Mouse (Mus musculus): ENCODE measurements around the gene Brpf3.
"Not testable (repeated sequence)": the region's sequence is repeated elsewhere in the genome, so short reads cannot be mapped to it uniquely, and the experiment has no call there.

The Brpf3 gene

DNA sequence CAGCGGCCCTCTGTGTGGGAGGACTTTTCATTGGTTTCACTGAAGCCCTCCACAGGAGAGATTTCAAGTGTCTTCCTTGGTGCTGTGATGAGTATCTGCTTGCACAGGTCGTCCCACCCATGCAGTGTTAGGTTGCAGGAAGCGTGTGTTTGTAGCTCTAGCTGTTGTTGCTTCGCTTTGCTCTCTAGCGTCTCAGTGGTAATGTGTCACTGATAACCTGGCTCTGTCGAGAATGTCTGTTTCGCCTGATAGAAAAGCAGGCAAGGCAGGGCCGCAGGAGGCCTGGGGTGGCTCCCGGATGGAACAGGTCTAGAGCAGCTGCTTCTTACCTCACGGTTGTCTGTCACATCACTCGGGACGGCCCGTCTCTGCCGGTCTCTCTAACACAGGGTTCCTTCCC, 28.2 kb downstream of the Brpf3 start:
- no peak for DNase-seq

GRCm38 (mm10) chr17:28831065-28831464, 30.2 kb downstream of the Brpf3 start:
- no peak for DNase-seq

- DNase-seq: no peak
Observed at GRCm38 (mm10) chr17:28832040-28832439, 31.1 kb downstream of the Brpf3 start.

GRCm38 (mm10) chr17:28832875-28833274, 32.0 kb downstream of the Brpf3 start:
- no peak for DNase-seq

DNA sequence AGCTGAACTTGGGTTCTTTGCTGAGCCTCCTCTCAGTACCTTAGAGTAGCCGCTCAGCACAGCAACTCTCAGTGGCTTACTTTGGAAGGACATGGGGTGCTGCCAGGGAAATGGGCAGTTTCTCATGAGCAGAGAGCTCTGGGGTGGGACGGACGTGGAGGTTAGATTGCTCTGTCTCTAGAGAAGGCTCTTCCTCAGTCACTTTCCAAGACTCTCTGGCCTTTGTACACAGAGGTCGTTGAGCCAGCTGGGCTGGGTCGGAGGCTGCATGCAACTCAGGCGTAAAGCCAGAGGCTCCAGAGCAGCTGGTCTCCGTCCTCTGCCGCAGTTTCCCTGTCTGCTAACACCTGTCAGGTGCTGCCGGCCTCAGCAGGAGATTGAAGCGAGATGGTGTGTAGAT, 33.8 kb downstream of the Brpf3 start:
- peak; percentile 32 to 56 for DNase-seq

DNA sequence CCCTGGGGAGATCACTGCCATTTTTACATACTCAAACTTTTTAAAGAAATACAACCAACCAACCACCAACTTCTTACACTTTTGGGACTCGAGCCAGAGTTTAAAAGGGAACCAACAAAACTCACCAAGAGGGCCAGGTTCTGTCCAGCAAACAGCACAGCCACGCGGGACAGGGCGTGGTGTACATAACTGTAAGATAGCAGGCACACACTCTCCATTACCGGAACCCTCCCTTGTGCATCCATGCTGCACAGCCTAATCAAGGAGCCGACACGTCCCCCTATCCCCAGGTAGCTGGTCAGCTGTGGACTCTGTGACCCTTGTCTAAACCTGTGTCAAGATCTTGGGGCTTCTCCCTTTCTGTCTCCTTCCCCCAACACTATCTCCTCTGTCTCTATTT, 37.0 kb downstream of the Brpf3 start:
- DNase-seq: peak in 1 of 2 experiments; percentile 32

DNA sequence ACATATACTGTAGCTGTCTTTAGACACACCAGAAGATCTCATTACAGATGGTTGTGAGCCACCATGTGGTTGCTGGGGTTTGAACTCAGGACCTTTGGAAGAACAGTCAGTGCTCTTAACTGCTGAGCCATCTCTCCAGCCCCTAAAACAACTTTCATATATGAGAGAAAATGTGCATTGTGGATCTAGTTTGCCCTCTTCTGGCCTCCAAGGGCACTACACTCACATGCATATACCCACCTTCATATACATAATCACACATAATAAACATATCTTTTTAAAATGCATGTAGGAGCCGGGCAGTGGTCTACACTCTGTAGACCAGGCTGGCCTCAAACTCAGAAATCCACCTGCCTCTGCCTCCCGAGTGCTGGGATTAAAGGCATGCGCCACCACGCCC, 41.1 kb downstream of the Brpf3 start:
- DNase-seq: not testable (repeated sequence)

- DNase-seq: peak in 1 of 2 experiments; percentile 8
Observed at GRCm38 (mm10) chr17:28843665-28844064, 42.8 kb downstream of the Brpf3 start.

DNA sequence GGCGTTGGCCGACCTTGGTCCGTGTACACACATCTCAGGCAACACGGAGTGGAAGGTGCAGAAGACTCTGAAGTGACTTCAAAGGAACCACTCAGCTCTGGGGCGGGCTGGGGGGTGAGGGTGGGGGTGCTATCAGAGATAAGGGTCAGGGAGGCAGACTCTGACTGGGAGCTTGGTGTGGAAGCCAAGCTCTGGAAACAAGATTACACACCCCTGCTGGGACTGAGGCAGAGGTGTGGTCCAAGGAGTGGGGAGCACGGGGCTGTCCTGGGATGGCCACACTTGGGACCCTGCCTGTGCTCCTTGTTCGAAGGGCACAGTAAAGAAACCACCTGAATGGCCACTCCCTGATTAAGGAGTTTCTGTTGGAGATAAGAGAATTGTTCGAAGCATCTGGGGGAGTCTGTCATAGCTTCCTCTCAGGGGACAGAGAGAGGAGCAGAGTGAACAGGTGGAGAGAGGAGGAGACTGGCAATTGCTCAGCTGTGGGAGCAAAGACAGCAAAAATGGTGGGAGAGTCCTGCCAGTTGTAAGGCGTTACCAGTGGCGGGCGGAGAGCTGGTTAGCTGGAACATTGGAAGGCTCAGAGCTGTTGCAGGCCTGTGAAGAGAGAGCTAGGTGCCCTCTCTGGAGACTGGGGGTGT, 46.2 kb downstream of the Brpf3 start:
- peak in 1 of 2 experiments; percentile 19 for DNase-seq

- peak in 1 of 2 experiments; percentile 17 for DNase-seq
Observed at GRCm38 (mm10) chr17:28850511-28850910, 49.6 kb downstream of the Brpf3 start.

- no peak for DNase-seq
Observed at GRCm38 (mm10) chr17:28854377-28854776, 53.5 kb downstream of the Brpf3 start.

GRCm38 (mm10) chr17:28855166-28855885, 54.4 kb downstream of the Brpf3 start:
- DNase-seq: peak; percentile 37 to 63

GRCm38 (mm10) chr17:28856030-28856429, 55.1 kb downstream of the Brpf3 start:
- DNase-seq: peak in 1 of 2 experiments; percentile 13

- peak in 1 of 2 experiments; percentile 38 for DNase-seq
Observed at GRCm38 (mm10) chr17:28858205-28858604, 57.3 kb downstream of the Brpf3 start, which contains the start of gene Pnpla1. Gene Pnpla1 (plus strand): TSS chr17:28858411.

- DNase-seq: peak in 1 of 2 experiments; percentile 23
Observed at GRCm38 (mm10) chr17:28863926-28864325, 63.0 kb downstream of the Brpf3 start.

DNA sequence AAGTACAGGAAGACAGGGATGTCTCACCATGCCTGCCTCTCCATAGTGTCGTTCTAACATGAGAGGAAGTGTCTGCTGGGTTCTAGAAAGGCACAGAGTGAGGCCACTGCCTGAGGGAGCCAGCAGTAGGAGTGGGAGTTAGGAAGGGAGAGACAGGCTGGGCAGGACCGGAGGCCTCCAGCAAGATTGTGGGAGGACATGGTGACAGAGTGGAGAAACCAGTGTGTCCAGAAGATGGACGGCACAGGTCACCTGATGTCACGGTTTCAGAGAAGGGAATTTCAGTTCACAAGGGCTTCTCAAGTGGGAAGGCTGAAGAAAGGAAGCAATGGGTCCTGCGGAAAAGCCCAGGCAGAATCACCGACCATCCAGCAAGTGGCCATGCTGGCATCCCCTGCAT, 63.6 kb downstream of the Brpf3 start:
- peak in 1 of 2 experiments; percentile 27 for DNase-seq

- peak in 1 of 2 experiments; percentile 9 for DNase-seq
Observed at GRCm38 (mm10) chr17:28866921-28867320, 66.0 kb downstream of the Brpf3 start.

DNA sequence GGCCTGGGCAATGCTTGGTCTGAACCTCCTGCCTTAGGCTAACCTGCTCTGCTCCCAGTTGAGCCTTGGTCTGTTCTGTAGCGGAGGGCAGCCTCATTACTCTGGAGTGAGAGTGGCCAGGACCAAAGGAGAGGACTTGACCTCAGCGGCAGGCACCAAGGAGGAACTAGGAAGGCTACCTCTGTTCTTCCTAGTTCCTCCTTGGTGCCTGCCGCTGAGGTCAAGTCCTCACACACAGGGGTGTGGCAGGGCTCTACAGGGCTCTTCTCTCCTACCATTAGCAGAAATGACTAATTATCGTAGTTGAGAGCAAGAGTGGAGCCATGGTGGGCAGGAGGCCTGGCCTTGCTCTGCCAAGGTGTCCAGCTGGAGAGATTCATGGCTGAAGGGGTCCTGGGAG, 66.5 kb downstream of the Brpf3 start:
- peak in 1 of 2 experiments; percentile 6 for DNase-seq

DNA sequence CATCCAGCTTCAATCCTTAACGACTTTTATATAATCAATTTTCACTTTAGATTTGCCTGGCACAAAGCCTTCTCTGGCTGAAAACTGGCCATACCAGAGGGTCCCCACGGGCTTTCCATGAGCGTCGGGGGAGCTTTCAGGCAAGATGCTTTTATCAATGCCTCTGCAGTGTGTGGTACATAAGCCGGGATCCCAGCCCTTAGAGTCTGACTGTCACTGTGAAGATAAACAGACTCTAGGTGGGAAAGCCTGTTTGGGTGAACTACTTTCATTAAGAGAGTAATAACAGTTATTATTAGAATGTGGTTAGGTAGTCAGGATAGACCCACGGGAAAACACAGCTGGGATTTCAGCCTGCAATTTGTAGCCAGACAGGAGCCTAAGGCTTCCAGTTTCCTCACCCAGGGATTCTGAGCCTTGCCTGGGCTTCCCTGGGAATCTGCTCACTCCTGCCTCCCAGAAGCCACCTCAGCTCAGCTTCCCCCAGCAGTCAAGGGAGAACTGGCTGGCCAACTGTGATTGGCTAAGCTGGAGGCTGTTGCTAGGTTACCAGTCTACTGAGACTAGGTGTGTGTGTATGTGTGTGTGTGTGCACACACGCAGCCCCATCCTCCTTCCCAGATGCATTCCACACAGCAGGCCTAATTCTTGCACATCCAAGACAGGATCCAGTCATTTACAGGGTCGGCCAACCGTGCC, 68.7 kb downstream of the Brpf3 start:
- peak in 1 of 2 experiments; percentile 31 for DNase-seq

DNA sequence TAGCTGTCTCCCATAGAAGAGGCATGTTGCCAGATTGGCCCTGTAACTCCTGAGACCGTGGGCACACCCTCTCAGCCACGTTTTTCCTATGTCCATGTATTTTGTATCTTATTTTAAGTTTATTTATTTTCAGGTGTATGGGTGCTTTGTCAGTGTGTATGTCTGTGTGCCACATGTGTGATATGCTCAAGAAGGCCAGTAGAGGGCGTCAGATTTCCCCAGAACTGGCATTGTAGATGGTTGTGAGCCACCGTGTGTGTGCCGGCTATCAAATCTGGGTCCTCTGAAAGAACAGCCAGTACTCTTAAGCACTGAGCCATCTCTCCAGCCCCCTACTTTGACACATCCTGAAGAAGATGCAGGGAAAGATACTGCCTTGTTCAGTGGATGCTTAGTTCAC, 69.5 kb downstream of the Brpf3 start:
- no peak for DNase-seq

GRCm38 (mm10) chr17:28871831-28872230, 70.9 kb downstream of the Brpf3 start:
- DNase-seq: peak in 1 of 2 experiments; percentile 17

DNA sequence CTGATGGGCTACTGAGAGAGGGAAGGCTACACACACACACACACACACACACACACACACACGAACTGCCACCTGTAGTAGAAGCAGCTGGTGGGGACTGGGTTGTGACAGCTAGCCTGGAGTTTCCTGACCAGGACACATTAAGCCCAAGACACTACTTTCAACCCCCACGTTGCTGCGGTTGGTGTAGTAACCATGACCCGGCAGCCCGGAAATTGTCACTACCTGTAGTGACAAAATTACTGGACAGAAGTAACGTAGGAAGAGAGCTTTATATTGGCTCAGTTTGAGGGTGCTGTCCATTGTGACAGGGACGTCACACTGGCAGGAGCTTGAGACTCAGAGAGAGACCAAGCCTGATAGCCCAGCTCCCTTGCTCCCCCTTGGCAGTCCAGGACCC, 71.4 kb downstream of the Brpf3 start:
- DNase-seq: peak in 1 of 2 experiments; percentile 22

DNA sequence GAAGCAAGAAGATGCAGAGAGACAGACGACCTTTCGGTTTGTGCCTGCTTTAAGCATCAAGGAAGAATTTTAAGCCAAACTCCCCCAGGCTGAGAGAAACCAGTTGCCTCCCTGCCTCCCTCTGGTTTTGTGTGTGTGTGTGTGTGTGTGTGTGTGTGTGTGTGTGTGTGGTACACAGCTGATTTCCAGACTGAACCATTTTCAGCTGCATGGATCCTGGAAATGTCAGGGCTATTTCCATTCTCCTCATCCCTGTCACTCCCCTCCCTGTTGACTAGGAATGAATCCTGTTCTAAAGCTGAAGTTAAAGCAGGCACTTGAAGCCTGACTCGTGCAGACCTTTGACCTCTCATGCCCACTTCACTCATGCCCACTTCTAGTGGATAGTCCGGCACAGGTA, 73.3 kb downstream of the Brpf3 start:
- peak in 1 of 2 experiments; percentile 7 for DNase-seq
